Mouse (Mus musculus): ENCODE measurements around the gene Gm11168. TPM values are rescaled to one million over a fixed set of nuclear protein-coding genes. Genes with fewer than 3 reads are reported as not detected.
A peak's percentile ranks its signal among the peaks of the same experiment; 100 is the strongest.
"Not testable (repeated sequence)": the region's sequence is repeated elsewhere in the genome, so short reads cannot be mapped to it uniquely, and the experiment has no call there.

Gene Gm11168
- polyA plus RNA-seq, 1 experiment from 2014 or later, result not detected

- not testable (repeated sequence) for H3K9ac ChIP-seq; H3K4me1 ChIP-seq; H3K36me3 ChIP-seq (ENCODE audit: poor library complexity, severe bottlenecking); H3K9me3 ChIP-seq (replicated peaks); H3K27ac ChIP-seq; ATAC-seq; H3K27me3 ChIP-seq; H3K4me3 ChIP-seq; H3K4me2 ChIP-seq
- 63% methylated on average over 14 of the region's 16 CpGs for WGBS
These were observed 26.3 kb downstream of the Gm11168 start for GRCm38 (mm10) chr9:3029276-3030000.

DNA sequence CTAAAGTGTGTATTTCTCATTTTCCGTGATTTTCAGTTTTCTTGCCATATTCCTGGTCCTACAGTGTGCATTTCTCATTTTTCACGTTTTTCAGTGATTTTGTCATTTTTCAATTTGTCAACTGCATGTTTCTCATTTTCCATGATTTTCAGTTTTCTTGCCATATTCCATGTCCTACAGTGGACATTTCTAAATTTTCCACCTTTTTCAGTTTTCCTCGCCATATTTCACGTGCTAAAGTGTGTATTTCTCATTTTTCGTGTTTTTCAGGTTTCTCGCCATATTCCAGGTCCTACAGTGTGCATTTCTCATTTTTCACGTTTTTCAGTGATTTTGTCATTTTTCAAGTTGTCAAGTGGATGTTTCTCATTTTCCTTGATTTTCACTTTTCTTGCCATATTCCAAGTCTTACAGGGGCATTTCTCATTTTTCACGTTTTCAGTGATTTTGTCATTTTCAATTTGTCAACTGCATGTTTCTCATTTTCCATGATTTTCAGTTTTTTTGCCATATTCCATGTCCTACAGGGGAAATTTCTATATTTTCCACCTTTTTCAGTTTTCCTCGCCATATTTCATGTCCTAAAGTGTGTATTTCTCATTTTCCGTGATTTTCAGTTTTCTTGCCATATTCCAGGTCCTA, 27.7 kb downstream of the Gm11168 start:
- WGBS, result 57% methylated on average over 2 of the region's 10 CpGs
- not testable (repeated sequence) for H3K27ac ChIP-seq; H3K4me3 ChIP-seq; H3K4me2 ChIP-seq; H3K9me3 ChIP-seq (replicated peaks); H3K4me1 ChIP-seq; H3K9ac ChIP-seq; H3K36me3 ChIP-seq (ENCODE audit: poor library complexity, severe bottlenecking); H3K27me3 ChIP-seq
- 0 out of 2 replicates have a peak, but pooled peaks have one; percentile 48 for ATAC-seq

- not testable (repeated sequence) for H3K36me3 ChIP-seq (ENCODE audit: poor library complexity, severe bottlenecking); H3K4me2 ChIP-seq; ATAC-seq; H3K4me1 ChIP-seq; H3K4me3 ChIP-seq; H3K9ac ChIP-seq; H3K9me3 ChIP-seq (replicated peaks); H3K27me3 ChIP-seq; H3K27ac ChIP-seq
- WGBS, result 54% methylated on average over 1 of the region's 8 CpGs
These were observed 31.2 kb downstream of the Gm11168 start, which contains the start of gene Gm17535 for GRCm38 (mm10) chr9:3034299-3034698. Gene Gm17535, plus strand, starts transcription at chr9:3034599.

DNA sequence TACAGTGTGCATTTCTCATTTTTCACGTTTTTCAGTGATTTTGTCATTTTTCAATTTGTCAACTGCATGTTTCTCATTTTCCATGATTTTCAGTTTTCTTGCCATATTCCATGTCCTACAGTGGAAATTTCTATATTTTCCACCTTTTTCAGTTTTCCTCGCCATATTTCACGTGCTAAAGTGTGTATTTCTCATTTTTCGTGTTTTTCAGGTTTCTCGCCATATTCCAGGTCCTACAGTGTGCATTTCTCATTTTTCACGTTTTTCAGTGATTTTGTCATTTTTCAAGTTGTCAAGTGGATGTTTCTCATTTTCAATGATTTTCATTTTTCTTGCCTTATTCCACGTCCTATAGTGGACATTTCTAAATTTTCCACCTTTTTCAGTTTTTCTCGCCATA, 33.4 kb downstream of the Gm11168 start, which contains the start of gene Gm10715:
Gm10715 (plus strand) TSS at position 301 of the 400 bp plus-strand sequence.
- H3K4me2 ChIP-seq; H3K4me3 ChIP-seq; H3K27ac ChIP-seq; H3K9ac ChIP-seq; H3K27me3 ChIP-seq; H3K9me3 ChIP-seq (replicated peaks); H3K4me1 ChIP-seq; H3K36me3 ChIP-seq (ENCODE audit: poor library complexity, severe bottlenecking); ATAC-seq: not testable (repeated sequence)
- 74% methylated on average over 8 of the region's 8 CpGs for WGBS

- H3K27me3 ChIP-seq; ATAC-seq; H3K9ac ChIP-seq; H3K36me3 ChIP-seq (ENCODE audit: poor library complexity, severe bottlenecking); H3K27ac ChIP-seq; H3K4me2 ChIP-seq; H3K4me3 ChIP-seq; H3K9me3 ChIP-seq (replicated peaks); H3K4me1 ChIP-seq: not testable (repeated sequence)
- 62% methylated on average over 4 of the region's 4 CpGs for WGBS
These were observed 35.0 kb downstream of the Gm11168 start for GRCm38 (mm10) chr9:3038161-3038560.

Small RNA genes lying within 50 kb of the gene (microRNA-seq; reads per million reads assigned to microRNA genes)
- not detected for gene Mir101c

Other genes starting within 250 kb of the Gm11168 start
- not detected in 2 replicates for gene Gm10722, start 2.4 kb upstream of the Gm11168 start, polyA plus RNA-seq (2015; fragmentation: Nextera tagmentation; extraction: Ambion mirVana)
- gene Gm10721, start 9.8 kb downstream of the Gm11168 start, polyA plus RNA-seq (2015; fragmentation: Nextera tagmentation; extraction: Ambion mirVana), result 0.30 TPM in 1 of 2 replicates, not detected in the other
- not detected in 2 replicates for gene Gm10720, start 12.3 kb downstream of the Gm11168 start, polyA plus RNA-seq (2015; fragmentation: Nextera tagmentation; extraction: Ambion mirVana)
- gene Gm10719, start 14.1 kb downstream of the Gm11168 start, polyA plus RNA-seq (2015; fragmentation: Nextera tagmentation; extraction: Ambion mirVana), result 0.72 TPM in 1 of 2 replicates, not detected in the other
- gene Gm10718, start 20.2 kb downstream of the Gm11168 start, polyA plus RNA-seq (2015; fragmentation: Nextera tagmentation; extraction: Ambion mirVana), result 0.69 and 2.1 TPM in 2 replicates
- gene Gm10717, start 22.1 kb downstream of the Gm11168 start, polyA plus RNA-seq (2015; fragmentation: Nextera tagmentation; extraction: Ambion mirVana), result 0.58 and 0.65 TPM in 2 replicates
- not detected in 2 replicates for gene Gm17535, start 31.3 kb downstream of the Gm11168 start, polyA plus RNA-seq (2015; fragmentation: Nextera tagmentation; extraction: Ambion mirVana)
- gene Gm10715, start 33.5 kb downstream of the Gm11168 start, polyA plus RNA-seq (2015; fragmentation: Nextera tagmentation; extraction: Ambion mirVana), result not detected in 2 replicates